Mouse (Mus musculus) G1E (cell line): ENCODE data around the gene Etl4. TPM values are rescaled to one million over a fixed set of nuclear protein-coding genes. Genes with fewer than 3 reads are reported as not detected.
A peak's percentile ranks its signal among the peaks of the same experiment; 100 is the strongest.

Experiments
- ATAC-seq: 2 replicates; pipeline ENCODE4 v1.8.0; 2016; ENCODE audit warnings: mild to moderate bottlenecking; ENCODE audit not compliant: insufficient number of reproducible peaks, poor library complexity, low FRiP score, severe bottlenecking; ENCODE audit errors: extremely low read depth
- DNase-seq: peaks from one replicate; pipeline ENCODE4 v3.0.0; 2012; ENCODE audit warnings: low spot score
- H3K27me3 ChIP-seq: 2 replicates; pipeline ENCODE4 v1.6.1; 2012; ENCODE audit warnings: mild to moderate bottlenecking, low read length, inconsistent platforms; ENCODE audit not compliant: insufficient read depth
- H3K36me3 ChIP-seq: replicated peaks from 2 replicates; pipeline ENCODE3; 2012; ENCODE audit warnings: mild to moderate bottlenecking, inconsistent platforms
- H3K4me1 ChIP-seq: 2 replicates; pipeline ENCODE4 v1.6.1; 2012; ENCODE audit warnings: low read depth, low read length, inconsistent platforms, mixed read lengths; ENCODE audit not compliant: insufficient read depth
- H3K4me3 ChIP-seq: 2 replicates; pipeline ENCODE4 v1.5.1; 2012; ENCODE audit warnings: low read depth, mild to moderate bottlenecking, inconsistent platforms, low read length, moderate library complexity, mixed read lengths
- H3K9me3 ChIP-seq: replicated peaks from 2 replicates; pipeline ENCODE4 v1.6.1; 2012; ENCODE audit warnings: inconsistent platforms
- CTCF ChIP-seq: IDR thresholded peaks from 2 replicates; pipeline ENCODE4 v1.5.1; 2012; ENCODE audit warnings: low read depth, low read length, inconsistent platforms, mixed read lengths
- GATA1 ChIP-seq: IDR thresholded peaks from 2 replicates; pipeline ENCODE4 v1.6.1; 2012; ENCODE audit warnings: borderline replicate concordance, low read length, inconsistent platforms, mixed read lengths
- GATA2 ChIP-seq: IDR thresholded peaks from 2 replicates; pipeline ENCODE4 v1.6.1; 2012; ENCODE audit warnings: low read depth, low read length, inconsistent platforms, borderline replicate concordance
- POLR2AphosphoS5 ChIP-seq: IDR thresholded peaks from 2 replicates; pipeline ENCODE4 v1.6.1; 2012; ENCODE audit warnings: low read depth, low read length, inconsistent platforms; ENCODE audit not compliant: insufficient replicate concordance
- TAL1 ChIP-seq: conservative IDR thresholded peaks from 2 replicates; pipeline ENCODE4 v1.6.1; 2012; ENCODE audit warnings: low read depth, low read length, inconsistent platforms, mixed read lengths
- polyA plus RNA-seq: library from polyadenylated mRNA; stranded (reverse); fragments of >175 nt; gene quantifications from 2 replicates; pipeline ENCODE4 v1.2.3, GENCODE M21; 2012
- total RNA-seq, 2 experiments: library from RNA; stranded (forward) in 1 of 2; stranded (reverse) in 1 of 2; fragments of 200-1000 nt in 1 of 2; fragments of >200 nt in 1 of 2; fragmentation: Nextera tagmentation in 1 of 2; gene quantifications; 2 replicates each; pipeline ENCODE4 v1.2.3; 2014 to 2017

Etl4 gene
- total and polyA plus RNA-seq, 3 experiments = 0.44 TPM; not detected in 2

GRCm38 (mm10) chr2:20768681-20769080 lies 859.1 kb downstream of the Etl4 start:
- TF ChIP-seq TAL1 = no peak
- TF ChIP-seq POLR2AphosphoS5 = no peak
- TF ChIP-seq CTCF = no peak
- no peak for TF ChIP-seq GATA1
- no peak for TF ChIP-seq GATA2
- Histone ChIP-seq H3K9me3 (no peaks in the 10 kb centered on the region), H3K27me3 (peaks cover 6% of the 10 kb centered on the region), H3K4me3 (no peak overlapping the region), H3K4me1 (no peaks in the 10 kb centered on the region), H3K36me3 (no peaks in the 10 kb centered on the region)
- DNase-seq = no peak
- ATAC-seq = no peak

DNA sequence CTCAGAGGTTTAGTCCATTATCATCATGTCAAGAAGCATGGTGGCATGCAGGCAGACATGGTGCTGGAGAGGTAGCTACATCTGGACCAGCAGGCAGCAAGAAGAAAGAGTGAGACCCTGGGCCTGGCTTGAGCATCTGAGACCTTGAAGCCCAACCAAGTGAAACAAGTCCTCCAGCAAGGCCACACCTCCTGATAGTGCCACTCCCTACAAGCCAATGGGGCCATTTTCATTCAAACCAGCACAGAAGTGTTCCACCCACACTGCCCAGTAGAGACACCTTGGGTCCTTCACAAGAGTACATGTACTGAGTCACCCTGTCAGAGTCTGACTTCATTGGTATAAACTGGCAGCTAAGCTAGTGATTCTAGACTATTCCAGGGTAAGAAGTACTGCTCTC lies 860.6 kb downstream of the Etl4 start:
- TF ChIP-seq GATA2 = no peak
- TF ChIP-seq CTCF = no peak
- TF ChIP-seq TAL1 = no peak
- TF ChIP-seq POLR2AphosphoS5 = no peak
- no peak for TF ChIP-seq GATA1
- H3K4me1 ChIP-seq = no peaks in the 10 kb centered on the region
- DNase-seq (no peak), ATAC-seq (no peak)
- no peaks in the 10 kb centered on the region for H3K9me3 ChIP-seq
- no peaks in the 10 kb centered on the region for H3K36me3 ChIP-seq
- H3K4me3 ChIP-seq = no peak overlapping the region
- H3K27me3 ChIP-seq = peaks cover 6% of the 10 kb centered on the region

GRCm38 (mm10) chr2:20774462-20774861 lies 864.9 kb downstream of the Etl4 start:
- Histone ChIP-seq H3K4me3 (no peak overlapping the region), H3K9me3 (no peaks in the 10 kb centered on the region), H3K36me3 (no peaks in the 10 kb centered on the region), H3K4me1 (no peaks in the 10 kb centered on the region), H3K27me3 (0 out of 2 replicates have a peak, but pooled peaks cover 3% of the 10 kb centered on the region)
- no peak for DNase-seq
- no peak for ATAC-seq
- TF ChIP-seq GATA2 (no peak), CTCF (no peak), GATA1 (no peak), POLR2AphosphoS5 (no peak), TAL1 (no peak)

DNA sequence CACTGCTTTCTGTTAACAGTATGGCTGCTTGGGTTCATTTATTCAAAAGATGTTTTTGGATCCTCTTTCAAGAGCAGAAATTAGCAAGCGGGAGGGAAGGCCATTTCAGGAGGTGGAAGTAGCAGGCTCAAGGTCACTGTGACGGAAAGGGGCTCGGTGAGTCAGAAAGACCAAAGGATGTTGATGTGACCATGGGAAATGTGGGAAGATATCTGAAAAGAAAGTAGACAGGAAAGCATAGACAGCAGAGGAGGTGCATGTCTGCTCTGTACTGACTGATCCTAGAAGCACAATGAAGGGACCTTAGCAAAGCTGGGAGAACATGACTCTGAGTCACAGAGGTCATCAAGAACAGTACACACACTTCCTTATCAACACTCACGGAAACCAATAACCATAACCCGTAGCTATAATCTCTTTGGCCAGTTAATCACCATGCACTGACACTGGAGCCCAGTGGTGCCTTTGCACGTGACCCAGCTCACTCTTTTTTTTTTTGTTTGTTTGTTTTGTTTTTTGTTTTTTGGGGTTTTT lies 866.7 kb downstream of the Etl4 start:
- H3K27me3 ChIP-seq = no peaks in the 10 kb centered on the region
- TF ChIP-seq GATA2 = no peak
- TF ChIP-seq GATA1 = no peak
- TF ChIP-seq CTCF = no peak
- no peak for TF ChIP-seq POLR2AphosphoS5
- TF ChIP-seq TAL1 = no peak
- no peaks in the 10 kb centered on the region for H3K4me1 ChIP-seq
- no peaks in the 10 kb centered on the region for H3K36me3 ChIP-seq
- H3K9me3 ChIP-seq = no peaks in the 10 kb centered on the region
- ATAC-seq (no peak), DNase-seq (no peak)
- H3K4me3 ChIP-seq = no peak overlapping the region

GRCm38 (mm10) chr2:20777931-20778330 lies 868.4 kb downstream of the Etl4 start:
- H3K4me1 ChIP-seq = no peaks in the 10 kb centered on the region
- ATAC-seq (no peak), DNase-seq (no peak)
- TF ChIP-seq GATA2 = no peak
- no peak for TF ChIP-seq CTCF
- no peak for TF ChIP-seq POLR2AphosphoS5
- no peak for TF ChIP-seq TAL1
- TF ChIP-seq GATA1 = no peak
- no peak overlapping the region for H3K4me3 ChIP-seq
- no peaks in the 10 kb centered on the region for H3K27me3 ChIP-seq
- H3K36me3 ChIP-seq = no peaks in the 10 kb centered on the region
- H3K9me3 ChIP-seq = no peaks in the 10 kb centered on the region

DNA sequence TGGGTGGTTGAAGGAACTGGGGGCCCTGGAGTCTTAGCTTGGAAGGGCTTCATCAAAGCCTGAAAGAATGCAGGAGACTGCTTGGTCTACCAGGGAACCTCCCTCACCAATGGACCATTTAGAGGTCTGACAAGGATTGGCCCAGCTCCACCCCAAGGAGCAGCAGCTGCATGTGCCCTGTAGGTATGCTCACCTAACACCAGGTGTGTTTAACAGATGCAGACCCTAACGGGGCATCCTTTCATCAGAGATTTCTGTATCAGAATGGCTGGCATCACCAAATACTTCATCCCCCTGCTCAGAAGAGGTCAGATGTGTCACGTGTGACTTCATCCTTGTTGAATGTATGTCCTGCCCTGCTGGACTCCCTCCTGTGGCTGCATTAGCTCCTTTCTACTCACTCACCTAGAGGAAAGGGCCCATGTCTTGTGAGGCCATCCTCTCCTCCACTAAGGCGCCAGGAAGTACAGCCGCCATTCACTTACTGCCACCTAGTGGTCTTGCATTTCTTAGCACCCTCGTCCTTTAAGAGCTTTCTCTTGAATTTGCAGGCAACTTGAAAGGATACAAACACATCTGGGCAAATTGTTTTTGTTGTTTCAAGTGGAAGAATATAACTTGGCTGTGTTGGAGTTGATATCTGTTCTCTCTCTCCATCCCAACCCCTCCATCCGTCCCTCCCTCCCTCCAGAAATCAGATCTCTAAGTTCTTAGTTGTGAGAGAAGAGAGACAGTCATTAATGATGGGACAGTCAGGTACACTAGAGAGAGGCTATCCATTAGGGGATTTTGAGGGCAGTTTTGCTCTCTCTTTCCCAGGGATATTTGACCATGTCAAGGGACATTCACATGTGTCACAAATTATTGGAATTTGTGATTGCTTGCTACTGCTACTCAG lies 870.2 kb downstream of the Etl4 start:
- ATAC-seq (no peak), DNase-seq (no peak)
- TF ChIP-seq POLR2AphosphoS5 (no peak), TAL1 (no peak), GATA2 (no peak), CTCF (peak; percentile 67), GATA1 (no peak)
- H3K9me3 ChIP-seq = no peaks in the 10 kb centered on the region
- H3K4me3 ChIP-seq = no peak overlapping the region
- H3K27me3 ChIP-seq = no peaks in the 10 kb centered on the region
- H3K4me1 ChIP-seq = no peaks in the 10 kb centered on the region
- H3K36me3 ChIP-seq = no peaks in the 10 kb centered on the region
